Mouse (Mus musculus): ENCODE data around the gene Adipor1. TPM values are rescaled to one million over a fixed set of nuclear protein-coding genes. Genes with fewer than 3 reads are reported as not detected.

Adipor1 gene
- polyA plus RNA-seq, 1 experiment, result 61.1 TPM

- TF ChIP-seq POLR2A (IDR thresholded peaks at IDR 0.05; ENCODE audit: borderline replicate concordance, extremely low read depth, insufficient read depth, insufficient read length, poor library complexity, severe bottlenecking) (peak; percentile 79), CTCF (IDR thresholded peaks at IDR 0.05; ENCODE audit: borderline replicate concordance, extremely low read depth, insufficient read depth, insufficient read length) (peak; percentile 29; the same call in 1 of the 2 replicates)
- DNase-seq (ENCODE audit: low read depth), result peak; percentile 97
These were observed 40.0 kb downstream of the Adipor1 start, which contains the start of gene Klhl12 for GRCm38 (mm10) chr1:134454904-134455824. Gene Klhl12, plus strand, starts transcription at chr1:134455531.

- no peak for TF ChIP-seq CTCF (IDR thresholded peaks at IDR 0.05; ENCODE audit: borderline replicate concordance, extremely low read depth, insufficient read depth, insufficient read length)
- TF ChIP-seq POLR2A (IDR thresholded peaks at IDR 0.05; ENCODE audit: borderline replicate concordance, extremely low read depth, insufficient read depth, insufficient read length, poor library complexity, severe bottlenecking), result no peak
- DNase-seq (ENCODE audit: low read depth), result no peak
These were observed 40.9 kb downstream of the Adipor1 start for GRCm38 (mm10) chr1:134456060-134456459.

- TF ChIP-seq POLR2A (IDR thresholded peaks at IDR 0.05; ENCODE audit: borderline replicate concordance, extremely low read depth, insufficient read depth, insufficient read length, poor library complexity, severe bottlenecking), result no peak
- no peak for TF ChIP-seq CTCF (IDR thresholded peaks at IDR 0.05; ENCODE audit: borderline replicate concordance, extremely low read depth, insufficient read depth, insufficient read length)
- no peak for DNase-seq (ENCODE audit: low read depth)
These were observed 43.1 kb downstream of the Adipor1 start for GRCm38 (mm10) chr1:134458139-134458727.

GRCm38 (mm10) chr1:134460294-134461284 lies 45.4 kb downstream of the Adipor1 start:
- TF ChIP-seq POLR2A (IDR thresholded peaks at IDR 0.05; ENCODE audit: borderline replicate concordance, extremely low read depth, insufficient read depth, insufficient read length, poor library complexity, severe bottlenecking) (no peak), CTCF (IDR thresholded peaks at IDR 0.05; ENCODE audit: borderline replicate concordance, extremely low read depth, insufficient read depth, insufficient read length) (no peak)
- no peak for DNase-seq (ENCODE audit: low read depth)

Other genes starting within 250 kb of the Adipor1 start
- gene Chil1, start 233.2 kb upstream of the Adipor1 start, polyA plus RNA-seq (2012; rRNA removed), result 2.0 and 2.6 TPM in 2 replicates
- gene Mybph, start 221.9 kb upstream of the Adipor1 start, polyA plus RNA-seq (2012; rRNA removed), result 0.98 and 1.4 TPM in 2 replicates
- gene Adora1, start 179.9 kb upstream of the Adipor1 start, polyA plus RNA-seq (2012; rRNA removed), result 12.9 and 15.2 TPM in 2 replicates
- 1.3 and 2.6 TPM in 2 replicates for gene Myog, start 125.4 kb upstream of the Adipor1 start, polyA plus RNA-seq (2012; rRNA removed)
- gene Ppfia4, start 82.5 kb upstream of the Adipor1 start, polyA plus RNA-seq (2012; rRNA removed), result 23.6 and 31.3 TPM in 2 replicates
- gene Tmem183a, start 53.4 kb upstream of the Adipor1 start, polyA plus RNA-seq (2012; rRNA removed), result 111 and 116 TPM in 2 replicates
- not detected in 2 replicates for gene 4933406M09Rik, start 29.4 kb upstream of the Adipor1 start, polyA plus RNA-seq (2012; rRNA removed)
- gene Cyb5r1, start 9.8 kb upstream of the Adipor1 start, polyA plus RNA-seq (2012; rRNA removed), result 11.7 and 13.6 TPM in 2 replicates
- 22.5 and 24.9 TPM in 2 replicates for gene Klhl12, start 40.2 kb downstream of the Adipor1 start, polyA plus RNA-seq (2012; rRNA removed)
- gene Rabif, start 79.3 kb downstream of the Adipor1 start, polyA plus RNA-seq (2012; rRNA removed), result 36.9 and 39.5 TPM in 2 replicates
- 0.15 TPM in 1 of 2 replicates, not detected in the other for gene Mgat4e, start 134.3 kb downstream of the Adipor1 start, polyA plus RNA-seq (2012; rRNA removed)
- 48.9 and 70.8 TPM in 2 replicates for gene Kdm5b, start 144.8 kb downstream of the Adipor1 start, polyA plus RNA-seq (2012; rRNA removed)
- gene Syt2, start 231.3 kb downstream of the Adipor1 start, polyA plus RNA-seq (2012; rRNA removed), result 2.0 and 5.7 TPM in 2 replicates